Mouse (Mus musculus) spleen, adult 2 months (tissue): ENCODE measurements around the gene 6430628N08Rik. TPM values are rescaled to one million over a fixed set of nuclear protein-coding genes. Genes with fewer than 3 reads are reported as not detected.

Source experiments
- DNase-seq, 2 experiments: peaks; one replicate each; pipeline versions ENCODE4 v3.0.0 to v3.0.0-alpha.2; 2012 to 2021; ENCODE audit warnings: low spot score in 2 of 2, low read depth in 1 of 2
- H3K27ac ChIP-seq: fragments of 200-500 bp; 2 replicates; pipeline ENCODE4 v1.5.1; 2012; ENCODE audit warnings: low read length, inconsistent platforms; ENCODE audit not compliant: insufficient read depth
- H3K27me3 ChIP-seq: fragments of 200-500 bp; 2 replicates; pipeline ENCODE4 v1.6.1; 2012; ENCODE audit warnings: mild to moderate bottlenecking, moderate library complexity, low read length, inconsistent platforms; ENCODE audit not compliant: control insufficient read depth, insufficient read depth
- H3K36me3 ChIP-seq: fragments of 200-500 bp; 2 replicates; pipeline ENCODE4 v1.6.1; 2012; ENCODE audit warnings: mild to moderate bottlenecking, low read length, inconsistent platforms; ENCODE audit not compliant: control insufficient read depth, insufficient read depth
- H3K4me1 ChIP-seq: fragments of 200-500 bp; 2 replicates; pipeline ENCODE4 v1.6.1; 2011; ENCODE audit warnings: inconsistent platforms; ENCODE audit not compliant: control insufficient read depth, insufficient read depth, insufficient read length
- H3K4me3 ChIP-seq: fragments of 200-500 bp; 2 replicates; pipeline ENCODE4 v1.5.1; 2011; ENCODE audit warnings: mild to moderate bottlenecking, inconsistent platforms; ENCODE audit not compliant: insufficient read depth, insufficient read length; ENCODE audit errors: extremely low read depth
- CTCF ChIP-seq: fragments of 200-500 bp; IDR thresholded peaks from 2 replicates; pipeline ENCODE4 v1.5.1; 2011; ENCODE audit warnings: mild to moderate bottlenecking, inconsistent platforms; ENCODE audit not compliant: insufficient read depth, insufficient read length, insufficient replicate concordance; ENCODE audit errors: extremely low read depth
- POLR2A ChIP-seq: fragments of 200-500 bp; IDR thresholded peaks from 2 replicates; pipeline ENCODE4 v1.6.1; 2011; ENCODE audit warnings: low read depth, low read length, inconsistent platforms
- WGBS: fragments of 180-500 bp; shearing (Covaris S2); methylation state at CpG from one replicate; pipeline ENCODE4 v1.1.7; 2018; 5-methylcytosine and 5-hydroxymethylcytosine counted together
- polyA plus RNA-seq: library from polyadenylated mRNA; depleted of rRNA; stranded (reverse); fragments of >200 nt; gene quantifications from 2 replicates; pipeline ENCODE4 v1.2.3, GENCODE M21; 2012; rRNA removed

Gene 6430628N08Rik
- polyA plus RNA-seq, 1 experiment = not detected

DNA sequence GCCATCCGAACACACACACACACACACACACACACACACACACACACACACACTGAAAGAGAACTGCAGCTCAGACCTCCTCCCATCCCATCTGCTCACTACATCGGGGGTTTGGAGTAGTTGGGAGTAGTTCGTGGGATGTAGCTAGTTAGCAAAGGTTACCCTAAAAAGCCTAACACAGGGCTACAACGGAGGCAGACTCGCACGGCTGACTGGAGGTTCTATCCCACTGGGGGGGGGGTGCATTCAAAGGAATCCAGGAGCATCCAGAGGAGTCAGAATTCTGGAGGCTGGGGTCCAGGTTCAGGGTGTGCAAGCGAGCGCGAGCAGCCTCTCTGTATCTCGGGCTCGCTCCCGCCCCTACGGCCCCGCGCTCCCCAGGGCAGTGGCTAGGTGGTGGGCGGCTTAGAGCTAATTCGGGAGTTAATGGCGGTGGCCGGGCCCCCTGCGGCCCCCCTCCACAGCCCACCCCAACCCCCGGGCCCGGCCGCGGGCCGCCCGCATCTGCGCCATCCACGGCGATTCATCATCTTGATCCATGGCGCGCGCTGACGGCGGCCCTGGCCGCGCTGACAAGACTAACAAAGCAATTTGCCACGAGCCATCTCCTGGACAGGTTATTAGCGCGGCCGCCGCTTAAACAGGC is 53.3 kb downstream of the 6430628N08Rik start:
- Histone ChIP-seq H3K4me1 (0 out of 2 replicates have a peak, but pooled peaks cover 2% of the 10 kb centered on the region), H3K36me3 (no peaks in the 10 kb centered on the region), H3K27me3 (peaks cover 26% of the 10 kb centered on the region), H3K27ac (no peak overlapping the region), H3K4me3 (no peak overlapping the region)
- DNase-seq = no peak
- TF ChIP-seq POLR2A (no peak), CTCF (no peak)
- 6% methylated on average over 40 of the region's 41 CpGs for WGBS

Other genes with a start within 250 kb of the 6430628N08Rik start
- 9.5 and 9.8 TPM in 2 replicates for gene Cyp4b1, start 242.9 kb upstream of the 6430628N08Rik start, polyA plus RNA-seq
- gene Efcab14, start 152.9 kb upstream of the 6430628N08Rik start, polyA plus RNA-seq = 12.8 and 19.6 TPM in 2 replicates
- 0.14 and 0.32 TPM in 2 replicates for gene Tex38, start 109.6 kb upstream of the 6430628N08Rik start, polyA plus RNA-seq
- gene Atpaf1, start 105.9 kb upstream of the 6430628N08Rik start, polyA plus RNA-seq = 20.2 and 35.6 TPM in 2 replicates
- 34.5 and 43.3 TPM in 2 replicates for gene Mob3c, start 62.6 kb upstream of the 6430628N08Rik start, polyA plus RNA-seq
- gene Mknk1, start 51.5 kb upstream of the 6430628N08Rik start, polyA plus RNA-seq = 68.2 and 69.2 TPM in 2 replicates
- not detected in 2 replicates for gene Kncn, start 6.3 kb upstream of the 6430628N08Rik start, polyA plus RNA-seq
- gene Dmbx1, start 49.3 kb downstream of the 6430628N08Rik start, polyA plus RNA-seq = not detected in 2 replicates
- 25.7 and 31.3 TPM in 2 replicates for gene Faah, start 127.3 kb downstream of the 6430628N08Rik start, polyA plus RNA-seq
- 8.2 and 9.3 TPM in 2 replicates for gene Nsun4, start 163.2 kb downstream of the 6430628N08Rik start, polyA plus RNA-seq
- gene Uqcrh, start 184.4 kb downstream of the 6430628N08Rik start, polyA plus RNA-seq = 44.5 and 48.9 TPM in 2 replicates
- 22.4 and 35.3 TPM in 2 replicates for gene Lrrc41, start 184.6 kb downstream of the 6430628N08Rik start, polyA plus RNA-seq
- 2.6 and 2.7 TPM in 2 replicates for gene Rad54l, start 233.0 kb downstream of the 6430628N08Rik start, polyA plus RNA-seq
- 16.4 and 18.0 TPM in 2 replicates for gene Pomgnt1, start 233.2 kb downstream of the 6430628N08Rik start, polyA plus RNA-seq